Mouse (Mus musculus): ENCODE data around the gene Fmnl2.
A peak's percentile ranks its signal among the peaks of the same experiment; 100 is the strongest.

The Fmnl2 gene

DNA sequence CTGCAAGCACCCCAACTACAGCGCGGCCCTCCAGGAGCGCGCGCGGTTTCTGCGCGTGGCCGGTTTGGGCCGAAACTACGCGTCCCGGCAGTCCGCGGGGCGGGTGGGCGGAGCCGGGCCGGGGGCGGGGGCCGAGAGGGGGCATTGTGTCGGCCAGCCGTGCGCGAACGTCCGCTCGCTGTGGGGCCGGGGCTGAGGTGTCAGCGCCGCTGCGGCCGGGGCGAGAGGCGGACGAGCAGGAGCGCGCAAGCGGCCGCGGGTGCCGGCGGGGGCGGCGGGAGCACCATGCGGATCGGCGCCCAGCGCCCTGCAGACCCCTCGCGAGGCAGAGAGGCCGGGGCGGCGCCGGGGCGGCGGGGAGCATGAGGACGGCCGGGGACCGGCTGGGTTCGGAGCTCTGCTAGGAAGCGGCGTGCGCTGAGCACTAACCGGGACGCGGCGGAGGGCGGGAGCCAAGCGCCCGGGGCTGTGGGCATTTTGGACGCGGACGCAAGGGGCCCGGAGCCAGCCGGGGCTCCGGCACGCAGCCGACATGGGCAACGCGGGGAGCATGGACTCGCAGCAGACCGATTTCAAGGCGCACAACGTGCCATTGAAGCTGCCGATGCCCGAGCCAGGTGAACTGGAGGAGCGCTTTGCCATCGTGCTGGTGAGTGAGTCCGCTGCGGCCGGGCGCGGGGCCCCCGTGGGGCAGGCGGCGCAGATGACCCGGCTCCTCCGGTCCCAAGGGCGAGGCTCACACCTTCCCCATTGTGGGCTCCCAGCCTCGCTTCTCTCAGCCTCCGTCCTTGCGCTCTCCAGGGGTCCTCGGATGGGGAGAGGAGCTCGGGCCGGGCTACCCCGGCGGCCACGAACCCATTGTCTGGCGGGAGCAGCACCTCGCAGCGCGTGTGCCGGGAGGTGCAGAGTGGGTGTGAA is at the start of gene Fmnl2:
TSS of gene Fmnl2 (plus strand) at position 250 of the 918 bp plus-strand sequence.
- peak; percentile 78 for DNase-seq

DNA sequence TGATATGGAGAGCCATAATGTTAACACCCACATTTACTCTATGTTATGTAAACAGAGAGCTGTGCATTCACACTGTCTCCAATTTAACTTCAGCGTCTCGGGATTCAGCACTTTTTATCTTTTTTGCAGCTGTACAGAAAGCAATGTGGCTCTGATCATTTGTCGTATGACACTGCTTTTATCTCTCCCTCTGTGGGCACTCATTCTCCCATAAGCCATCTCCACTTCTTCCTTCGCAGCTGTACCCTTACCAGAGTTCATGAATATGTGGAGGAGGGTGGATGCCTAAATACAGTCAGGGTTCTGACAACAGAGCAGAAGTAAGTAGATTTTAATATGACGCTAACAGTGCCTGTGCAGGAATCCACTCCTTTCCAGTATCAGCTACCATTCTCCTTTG is 47.7 kb upstream of the Fmnl2 start:
- no peak for DNase-seq

DNA sequence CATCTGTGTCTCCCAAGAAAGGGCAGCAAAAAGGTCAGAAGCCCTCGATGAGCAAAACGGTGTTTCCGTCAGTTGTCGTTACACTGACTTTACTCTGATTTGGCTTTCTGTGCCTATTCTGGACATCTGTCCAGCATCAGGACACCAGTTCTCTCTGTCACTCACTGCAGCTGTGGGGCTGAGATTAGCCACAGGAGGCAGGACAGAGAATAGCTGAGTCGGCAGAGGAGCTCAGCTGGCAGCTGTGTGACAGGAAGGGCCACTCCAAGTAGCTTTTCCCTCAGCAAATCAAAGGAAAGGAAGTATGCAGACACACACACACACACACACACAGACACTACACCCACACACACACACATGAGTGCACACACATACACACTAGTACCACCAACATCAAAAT is 46.0 kb upstream of the Fmnl2 start:
- DNase-seq, result no peak

DNA sequence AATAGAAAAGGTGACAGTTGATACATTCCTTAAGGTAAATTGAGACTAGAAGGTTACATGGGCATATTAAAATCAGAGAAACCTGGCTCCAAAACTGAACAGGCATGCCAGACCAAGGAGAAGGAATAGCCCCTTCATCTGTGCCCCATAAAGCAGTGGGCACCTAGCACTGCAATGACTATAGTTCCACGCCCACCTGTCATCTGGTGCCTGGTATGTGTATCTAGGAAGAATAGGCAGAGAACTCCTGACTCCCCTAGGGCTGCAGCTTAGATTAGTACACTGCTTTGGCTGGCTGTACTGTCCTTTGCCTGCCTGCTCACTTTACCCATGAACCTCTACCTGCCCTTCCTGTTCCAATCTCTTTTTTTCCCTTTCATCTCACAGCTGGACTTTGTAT is 40.3 kb upstream of the Fmnl2 start:
- DNase-seq, result no peak

DNA sequence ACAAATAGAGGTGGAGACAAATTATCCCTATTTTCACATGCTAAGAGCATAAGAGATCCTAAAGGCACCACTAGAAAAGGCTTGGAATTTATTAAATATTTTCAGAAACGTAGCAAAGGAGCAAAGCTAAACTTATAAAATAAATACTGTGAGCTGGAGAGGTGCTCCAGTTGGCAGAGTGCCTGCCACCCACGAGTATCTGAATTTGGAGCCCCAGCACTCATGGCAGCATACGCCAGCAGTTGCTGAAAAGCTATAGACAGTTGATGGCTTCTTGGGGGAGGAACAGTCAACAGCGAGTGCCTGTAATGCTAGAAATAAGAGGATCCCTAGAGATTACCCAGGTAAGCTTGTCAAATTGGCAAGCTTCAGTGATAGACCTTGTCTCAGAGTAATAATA is 38.7 kb upstream of the Fmnl2 start:
- no peak for DNase-seq

DNA sequence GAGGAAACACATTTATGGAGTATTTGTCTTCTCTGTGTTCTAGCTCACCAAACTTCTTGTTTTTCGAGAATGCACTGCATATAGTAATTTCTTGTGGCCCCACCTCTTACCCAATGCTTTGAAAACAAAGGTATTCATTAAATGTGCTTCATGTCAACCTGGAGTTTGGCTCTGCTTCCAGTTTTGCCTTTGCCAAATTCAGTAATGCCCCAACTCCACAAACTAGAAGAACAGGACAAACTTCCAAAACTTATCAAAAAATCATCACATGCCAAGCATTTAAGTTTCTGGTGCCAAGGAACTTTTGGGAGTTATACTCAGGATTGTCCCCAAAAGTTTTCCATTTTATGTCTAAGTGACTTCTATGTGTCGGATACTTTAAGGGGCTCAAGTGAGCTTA is 35.4 kb upstream of the Fmnl2 start:
- DNase-seq, result no peak

DNA sequence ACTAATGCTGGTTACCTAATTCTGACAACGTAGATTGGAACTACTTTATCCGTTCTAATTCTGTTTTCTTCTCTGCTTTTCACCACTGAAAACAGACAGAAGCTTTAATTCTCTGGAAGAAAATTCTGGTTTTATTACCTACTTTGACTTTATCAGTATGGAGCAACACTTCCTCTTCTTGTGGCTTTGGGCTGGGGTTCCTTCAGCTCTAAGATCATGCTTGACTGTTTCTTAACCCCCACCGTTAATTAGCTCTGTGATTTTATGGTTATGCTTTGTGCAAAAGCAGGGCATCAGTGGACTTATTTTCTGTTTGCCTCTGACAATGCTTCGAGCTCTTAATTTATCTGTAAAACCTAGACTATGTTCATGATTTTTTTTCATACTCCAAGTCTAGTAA is 29.6 kb upstream of the Fmnl2 start:
- DNase-seq, result no peak

DNA sequence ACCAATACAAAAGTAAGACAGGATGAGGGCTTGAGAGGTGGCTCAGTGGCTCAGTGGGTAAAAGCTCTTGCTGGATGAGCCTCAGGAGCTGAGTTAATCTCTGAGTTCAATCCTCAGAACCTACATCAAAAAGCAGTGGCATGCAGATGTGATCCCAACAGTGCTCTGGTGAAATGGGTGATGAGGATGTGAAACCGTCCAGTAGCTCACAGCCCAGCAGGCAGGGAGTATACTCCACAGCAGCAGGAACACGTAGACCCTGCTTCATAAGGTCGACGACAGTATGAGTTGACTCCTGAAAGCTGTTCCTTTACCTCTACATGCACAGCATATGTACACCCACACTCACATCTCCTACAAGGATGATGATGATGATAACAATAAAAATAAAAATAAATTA is 27.1 kb upstream of the Fmnl2 start:
- no peak for DNase-seq

DNA sequence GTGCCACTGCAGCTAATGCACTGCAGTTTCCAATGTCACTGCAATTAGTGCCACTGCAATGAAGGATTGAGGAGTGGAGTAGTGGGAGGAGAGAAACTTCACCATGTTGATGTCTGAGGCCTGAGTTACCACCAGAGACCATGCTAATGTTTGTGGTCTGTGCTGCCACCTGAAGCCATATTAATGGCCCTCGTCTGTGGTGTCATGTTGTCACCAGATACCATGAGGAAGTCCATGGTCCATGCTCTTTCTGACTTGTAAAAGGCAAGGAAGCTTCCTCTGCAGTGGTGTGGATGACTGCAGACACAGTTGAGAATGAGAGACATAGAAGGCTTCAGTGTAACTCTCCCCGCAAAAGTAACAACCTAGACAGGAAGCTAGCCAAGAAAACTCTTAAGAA is 26.1 kb upstream of the Fmnl2 start:
- DNase-seq, result no peak

DNA sequence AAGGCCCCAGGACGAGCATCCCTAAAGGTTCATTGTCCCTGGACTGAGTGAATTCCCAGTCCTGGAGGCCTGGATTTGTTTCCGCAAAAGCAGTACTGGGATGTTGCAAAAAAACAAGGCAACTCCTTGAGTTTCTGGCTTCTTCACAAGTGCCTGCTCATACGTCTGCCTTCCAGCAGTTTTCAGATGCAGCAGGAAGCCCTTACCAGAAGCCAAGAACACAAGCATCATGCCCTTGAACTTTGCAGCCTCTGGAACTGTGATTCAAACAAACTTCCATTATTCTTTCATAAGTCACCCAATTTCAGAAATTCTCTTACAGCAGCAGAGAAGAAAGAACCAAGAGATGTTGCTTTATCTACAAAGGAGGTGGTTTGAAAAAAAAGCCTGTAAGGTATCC is 21.9 kb upstream of the Fmnl2 start:
- DNase-seq, result no peak

DNA sequence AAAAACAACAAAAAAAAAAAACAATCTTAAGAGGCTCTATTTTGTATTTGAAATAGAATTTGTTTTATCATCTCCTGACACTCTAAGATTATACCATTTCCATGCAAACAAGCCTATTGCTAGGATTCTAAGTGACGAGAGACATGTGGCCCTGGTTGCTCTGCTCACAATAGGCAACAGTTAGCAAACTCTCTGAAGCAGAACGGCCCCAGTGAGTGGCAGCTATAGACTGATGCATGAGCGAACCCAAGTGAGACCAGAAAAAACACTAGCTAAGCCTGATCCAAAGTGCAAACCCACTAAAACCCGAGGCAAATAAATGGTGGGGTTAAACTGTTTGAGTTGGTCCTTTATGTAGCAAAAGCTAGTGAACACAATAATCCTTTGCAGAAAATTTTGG is 18.6 kb upstream of the Fmnl2 start:
- DNase-seq, result no peak

DNA sequence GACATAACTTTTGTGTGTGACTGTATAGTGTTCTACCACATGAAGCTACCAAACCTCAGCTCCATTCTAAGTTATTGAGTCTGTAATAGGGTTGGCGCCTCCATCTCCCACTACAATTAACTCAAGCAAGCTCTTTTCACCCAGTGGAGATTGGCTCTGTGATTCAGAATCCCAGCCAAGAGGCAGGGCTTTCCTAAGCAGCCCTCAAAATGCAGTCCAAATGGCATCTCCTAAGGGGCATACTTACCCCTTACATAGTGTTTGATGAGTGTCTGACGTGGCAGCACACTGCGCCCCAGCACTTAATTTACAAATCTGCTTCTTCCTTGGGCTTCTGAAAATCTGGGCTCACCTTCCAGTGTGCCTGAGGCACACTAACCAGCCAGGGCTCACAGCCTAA is 17.8 kb upstream of the Fmnl2 start:
- no peak for DNase-seq

DNA sequence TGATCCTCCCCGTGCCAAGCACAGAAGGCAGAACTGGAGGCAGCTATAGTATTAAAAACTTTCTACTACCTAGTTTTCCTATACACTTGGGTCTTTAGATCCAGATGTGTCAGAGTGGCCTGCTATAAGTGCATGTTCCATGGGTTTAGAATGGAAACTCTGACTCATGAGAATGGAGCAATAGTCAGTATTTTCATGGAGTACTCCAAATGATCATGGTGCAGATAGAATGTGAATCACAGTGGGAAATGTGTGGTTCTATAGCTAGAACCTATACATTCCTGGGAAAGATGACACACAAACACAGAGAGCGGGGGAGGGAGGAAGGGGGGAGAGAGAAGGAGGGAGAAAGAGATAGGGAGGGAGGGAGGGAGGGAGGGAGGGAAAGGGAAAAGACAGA is 13.8 kb upstream of the Fmnl2 start:
- DNase-seq, result no peak

DNA sequence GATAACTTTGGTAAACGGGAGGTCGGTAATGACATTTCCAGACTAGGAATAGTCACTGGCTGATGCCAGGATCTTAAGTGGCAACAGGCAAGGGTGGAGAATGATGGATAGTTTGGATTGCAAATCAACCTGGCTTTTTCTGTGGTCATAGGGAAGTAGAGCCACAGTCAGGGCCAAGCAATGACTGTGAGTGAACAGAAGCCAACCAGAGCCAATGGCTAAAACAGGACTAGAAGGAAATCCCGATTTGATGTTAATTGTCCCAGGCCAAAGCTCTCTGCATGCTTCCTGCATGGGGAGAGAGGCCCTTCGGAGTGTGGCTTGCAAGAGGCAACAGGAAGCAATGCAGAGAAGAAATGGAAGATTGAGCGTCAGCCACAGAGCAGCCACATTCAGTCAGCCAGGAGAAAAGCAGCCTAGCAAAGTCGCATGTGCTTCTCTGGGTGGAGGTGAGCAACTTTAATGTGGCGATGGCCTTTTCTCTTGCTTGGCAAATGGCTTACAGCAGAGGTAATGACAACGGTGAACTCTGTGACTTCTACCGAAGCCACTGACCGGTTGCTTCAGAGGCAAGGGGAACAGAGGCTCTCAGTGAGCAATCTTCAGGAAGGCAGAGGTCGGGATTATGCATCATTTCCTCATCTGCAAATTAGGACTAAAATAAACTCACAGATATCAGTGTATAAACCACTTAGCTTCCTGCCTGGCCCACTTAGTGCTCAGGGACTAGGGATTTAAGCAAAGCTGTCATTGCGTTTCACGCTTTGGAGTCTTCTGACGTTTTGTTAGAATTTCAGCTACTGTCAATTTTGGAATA is 12.5 kb upstream of the Fmnl2 start:
- no peak for DNase-seq

DNA sequence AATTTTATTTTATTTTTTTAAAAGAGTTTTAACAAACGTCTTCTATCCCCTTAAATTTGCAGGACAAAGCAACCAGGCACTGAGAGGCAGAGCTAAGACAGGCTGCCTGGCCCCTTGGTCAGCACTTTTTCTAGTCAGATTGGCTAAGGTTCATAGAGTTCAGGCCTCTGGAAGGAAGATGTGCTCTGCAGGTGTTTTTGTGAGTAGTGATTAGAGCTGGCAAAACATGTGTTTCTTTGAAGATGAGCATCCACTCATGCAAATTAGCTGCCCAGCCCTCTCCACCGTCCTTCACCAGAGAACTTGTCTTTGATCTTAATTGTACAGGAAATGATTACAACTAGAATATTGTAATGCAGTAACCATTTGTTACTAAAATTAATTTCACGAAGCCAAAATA is 11.2 kb upstream of the Fmnl2 start:
- DNase-seq, result no peak

DNA sequence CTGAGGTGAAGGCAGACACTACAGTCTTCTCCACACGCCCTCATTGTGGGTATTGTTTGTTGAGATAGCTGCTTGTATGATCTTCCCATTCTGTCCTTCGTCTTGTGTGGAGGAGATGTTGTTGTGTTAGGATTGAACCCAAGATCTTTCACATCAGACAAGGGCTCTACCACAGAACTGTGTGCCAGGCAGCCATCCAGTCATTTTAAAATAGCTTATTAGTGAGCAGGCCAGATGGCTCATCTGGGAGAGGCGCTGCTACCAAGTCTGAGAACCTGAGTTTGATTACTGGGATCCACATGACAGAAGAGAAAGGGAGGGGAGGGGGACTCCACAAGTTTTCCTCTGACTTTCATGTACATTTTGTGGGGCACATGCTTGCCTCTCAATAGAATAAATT is 8.6 kb upstream of the Fmnl2 start:
- no peak for DNase-seq

DNA sequence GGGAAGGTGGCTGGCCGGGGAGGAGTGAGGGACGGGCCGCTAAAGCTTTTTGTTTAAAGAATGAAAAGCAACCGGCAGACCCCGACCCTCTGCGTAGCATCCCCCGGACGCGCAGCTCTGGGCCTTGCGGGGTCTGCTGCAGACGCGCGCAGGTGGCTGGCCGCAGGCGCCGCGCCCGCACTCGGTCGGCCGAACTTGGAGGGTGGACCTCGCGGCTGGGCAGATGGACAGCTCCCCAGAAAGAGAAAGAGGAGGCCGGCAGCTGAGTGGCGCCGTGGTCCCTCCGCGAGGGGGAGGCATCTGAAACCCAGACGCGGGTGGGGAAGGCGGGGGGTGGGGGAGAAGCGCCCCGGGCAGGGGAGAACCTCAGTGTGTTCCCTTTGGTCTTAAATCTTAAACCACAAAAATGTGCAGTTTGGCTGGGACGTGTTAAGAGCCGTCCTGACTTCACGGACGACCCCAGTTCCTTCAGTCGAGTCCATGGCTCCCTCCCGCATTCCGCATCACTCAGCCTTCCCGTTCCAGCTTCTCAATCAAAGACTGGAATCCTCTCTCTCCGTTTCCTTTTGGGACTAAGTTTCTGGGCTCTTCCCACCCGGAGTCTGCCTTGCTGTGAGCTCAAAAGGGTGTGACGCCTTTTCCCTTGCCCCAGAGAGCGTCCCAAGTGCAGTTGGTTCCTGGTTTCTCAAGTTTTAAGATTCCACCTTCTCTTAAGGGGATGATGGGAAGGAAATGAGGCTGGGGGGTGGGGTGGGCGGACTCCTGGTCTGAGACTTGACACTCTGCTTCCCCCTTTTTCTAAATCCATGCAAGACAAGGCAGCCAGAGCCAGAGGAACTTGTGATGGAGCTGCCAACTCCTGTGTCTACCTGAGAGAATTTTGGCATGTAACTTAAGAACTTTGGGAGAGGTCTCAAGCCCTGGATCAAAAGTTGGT is 1.1 kb downstream of the Fmnl2 start:
- DNase-seq, result peak; percentile 49

DNA sequence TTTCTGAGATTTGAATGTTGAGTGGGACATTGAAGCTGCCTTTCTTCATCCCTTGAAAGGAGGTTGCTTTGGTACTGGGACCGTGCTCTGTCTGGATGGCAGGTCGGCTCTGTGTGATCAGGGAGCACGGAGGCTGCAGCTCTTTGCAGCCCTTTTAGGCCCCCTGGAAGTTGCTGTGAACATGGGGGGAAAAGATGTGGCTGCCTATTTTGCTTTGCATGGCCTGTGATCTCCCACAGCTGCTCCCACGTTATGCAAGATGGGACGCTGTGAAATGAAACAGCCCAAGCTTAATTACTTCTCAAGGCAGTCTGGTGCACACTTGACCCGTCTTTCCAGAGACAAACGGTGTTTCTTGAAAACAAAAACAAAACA is 1.8 kb downstream of the Fmnl2 start:
- no peak for DNase-seq

DNA sequence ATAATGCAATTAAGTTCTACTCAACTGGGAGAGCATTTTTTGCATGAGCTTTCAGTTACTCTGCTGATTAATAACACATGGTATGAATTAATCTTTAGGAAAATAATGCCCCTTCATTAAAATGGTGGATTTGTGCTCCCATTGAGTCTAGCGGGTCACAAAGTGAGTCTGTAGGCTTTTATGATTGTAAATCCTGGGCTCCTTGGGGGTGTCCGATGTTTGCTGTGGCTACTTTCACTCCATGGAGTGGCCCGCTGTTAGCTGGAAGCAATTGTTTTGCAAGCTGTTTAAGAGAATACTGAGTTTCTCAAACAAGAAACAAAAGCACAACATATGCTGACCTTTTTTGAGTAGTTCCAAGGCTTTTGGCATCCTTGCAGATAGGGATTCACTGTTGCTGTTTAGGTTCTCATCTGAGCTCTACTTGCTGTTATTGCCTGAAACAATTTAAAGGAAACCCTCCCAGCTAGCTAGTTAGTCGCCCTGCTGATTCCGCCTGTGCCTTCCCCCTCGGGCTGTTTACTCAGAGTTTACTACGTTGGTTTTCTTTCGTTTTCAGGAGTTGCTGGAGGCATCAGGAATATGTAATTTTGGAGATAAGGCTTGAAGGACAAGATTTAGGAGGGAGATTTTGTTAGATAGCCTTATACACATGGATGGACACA is 2.6 kb downstream of the Fmnl2 start:
- DNase-seq, result no peak

DNA sequence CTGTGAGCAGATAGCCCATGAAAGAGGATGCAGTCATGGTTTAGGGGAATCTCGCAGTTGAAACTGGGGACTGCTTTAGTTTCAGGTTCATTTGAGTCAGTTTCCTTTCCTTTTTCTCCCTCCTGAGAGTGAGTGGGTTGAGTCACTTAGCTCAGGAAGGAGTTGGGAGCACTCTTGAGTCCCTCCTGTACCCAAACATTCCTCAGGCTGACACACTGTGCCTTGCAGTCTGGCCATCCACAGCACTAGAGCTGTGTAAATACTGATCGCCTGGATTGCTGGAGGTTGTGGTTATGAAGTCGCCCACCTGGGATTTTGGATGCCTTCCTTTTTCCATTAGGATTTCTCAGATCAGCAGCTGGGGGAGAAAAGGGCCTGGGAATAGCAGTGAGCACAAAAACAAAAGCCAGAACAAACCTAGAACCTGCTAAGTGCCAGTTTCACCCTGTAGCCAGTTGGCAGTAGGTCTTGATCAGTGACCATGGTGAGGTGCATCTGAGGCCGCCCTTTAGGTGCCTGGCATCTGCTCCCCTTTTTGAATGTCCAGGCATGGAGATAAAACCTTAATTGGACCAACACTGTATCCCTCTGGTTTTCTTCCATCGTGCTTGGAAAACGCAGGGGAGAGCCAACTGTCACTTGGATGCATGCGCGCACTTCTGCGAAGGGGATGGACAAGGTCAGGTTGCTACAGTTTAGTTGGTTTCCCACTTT is 4.5 kb downstream of the Fmnl2 start:
- DNase-seq, result peak; percentile 16

DNA sequence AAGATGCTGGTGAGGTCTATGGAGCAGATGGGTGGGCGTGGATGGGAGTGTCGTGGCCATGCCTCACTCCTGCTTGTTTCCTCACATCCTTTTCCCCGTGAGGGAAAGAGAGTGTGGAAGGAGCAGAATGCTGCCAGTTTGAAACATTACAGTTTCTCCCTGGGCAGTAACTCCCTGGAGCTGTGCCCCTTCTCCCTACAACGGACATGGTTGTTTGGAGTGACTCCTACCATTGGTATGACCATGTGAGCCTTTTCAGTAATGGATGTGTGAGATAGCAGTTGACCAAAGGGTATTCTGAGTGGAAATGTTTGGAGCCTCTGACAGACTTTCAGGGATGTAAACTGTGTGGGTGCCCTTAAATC is 5.1 kb downstream of the Fmnl2 start:
- no peak for DNase-seq

DNA sequence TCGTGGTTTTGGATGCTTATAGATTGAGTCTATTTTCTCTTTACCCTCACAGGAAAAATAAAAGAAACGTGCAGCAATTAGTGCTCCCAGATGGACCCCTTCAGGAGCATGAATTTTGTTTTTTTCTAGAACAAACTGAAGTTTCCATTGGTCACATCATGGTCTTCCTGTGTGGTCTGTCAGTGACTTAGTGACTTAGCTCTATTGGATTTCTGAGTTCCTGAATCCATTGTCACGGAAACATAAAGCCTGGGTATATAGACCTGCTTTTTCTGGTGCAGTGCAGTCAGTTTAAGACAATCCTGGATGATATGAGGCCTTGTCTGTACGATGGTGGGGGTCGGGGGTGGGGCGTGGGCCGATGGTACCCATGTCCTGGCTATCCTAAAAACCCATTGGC is 7.0 kb downstream of the Fmnl2 start:
- no peak for DNase-seq
